Mouse (Mus musculus): ENCODE data around the gene Zcchc24. TPM values are rescaled to one million over a fixed set of nuclear protein-coding genes. Genes with fewer than 3 reads are reported as not detected.

The Zcchc24 gene
- polyA plus RNA-seq, 1 experiment = 12.4 TPM

DNA sequence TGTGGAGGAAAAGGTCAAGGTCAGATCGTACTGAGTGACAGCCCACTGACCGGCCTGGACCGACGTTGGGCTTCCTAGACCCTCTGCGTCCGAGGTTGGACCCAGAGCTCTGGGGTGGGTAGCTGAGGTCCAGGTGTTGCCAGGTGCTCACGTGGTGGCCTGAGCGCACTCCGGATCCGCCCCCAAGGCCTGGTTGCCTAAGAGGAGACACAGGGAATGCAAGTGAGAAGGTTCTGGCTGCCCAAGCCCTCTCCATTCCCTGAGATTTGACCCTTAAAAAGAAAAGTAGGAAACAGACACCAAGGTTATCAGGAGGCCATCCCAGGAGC is 74.3 kb downstream of the Zcchc24 start:
- Histone ChIP-seq H3K4me1 (ENCODE audit: control insufficient read depth, insufficient read depth, low read length) (peaks cover 16% of the 10 kb centered on the region; the same call in 1 of the 2 replicates), H3K4me3 (ENCODE audit: insufficient read depth, low read depth, low read length) (peak overlapping the region; percentile 71), H3K36me3 (ENCODE audit: control insufficient read depth, insufficient read depth, low read length) (no peaks in the 10 kb centered on the region), H3K27ac (ENCODE audit: insufficient read depth, low read depth, low read length) (peak overlapping the region; percentile 36), H3K27me3 (replicated peaks; ENCODE audit: control insufficient read depth, insufficient read depth, low read length) (no peaks in the 10 kb centered on the region)
- WGBS = under 1% methylated on average over 10 of the region's 10 CpGs
- no peak for TF ChIP-seq CTCF (conservative IDR thresholded peaks at IDR 0.05; ENCODE audit: insufficient read depth, insufficient read length, low read depth, low read length)
- peak; percentile 67 for DNase-seq

DNA sequence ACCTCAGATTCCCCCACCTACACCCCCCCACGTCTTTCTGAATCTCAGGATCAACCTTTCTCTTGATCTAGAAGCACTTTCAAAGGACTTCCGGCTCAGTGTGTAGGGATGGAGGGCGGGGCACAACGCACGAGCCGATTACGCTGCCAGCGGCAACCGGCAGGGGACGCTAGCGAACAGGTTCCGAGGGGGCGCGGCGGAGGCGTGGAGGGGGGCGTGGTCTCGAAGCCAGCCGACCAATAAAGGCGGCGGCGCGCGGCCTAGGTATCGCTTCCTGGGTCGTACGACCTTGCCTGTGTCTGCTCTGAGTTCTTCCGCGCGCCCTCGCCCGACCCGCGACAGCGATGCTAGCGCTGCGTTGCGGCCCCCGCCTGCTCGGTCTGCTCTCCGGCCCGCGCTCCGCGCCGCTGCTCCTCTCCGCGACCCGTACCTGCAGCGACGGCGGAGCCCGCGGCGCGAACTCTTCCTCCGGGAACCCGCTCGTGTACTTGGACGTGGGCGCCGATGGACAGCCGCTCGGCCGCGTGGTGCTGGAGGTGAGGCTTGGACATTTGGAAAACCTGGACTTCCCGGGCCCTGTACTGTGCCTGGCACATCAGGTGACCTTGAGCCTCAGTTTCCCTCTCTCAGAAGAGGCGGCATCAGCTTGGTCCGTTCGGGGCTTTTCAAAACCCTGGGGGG is 74.8 kb downstream of the Zcchc24 start, which contains the start of gene Ppif:
Gene Ppif, plus strand, starts transcription at position 267 of the 681 bp plus-strand sequence.
- H3K27me3 ChIP-seq (replicated peaks; ENCODE audit: control insufficient read depth, insufficient read depth, low read length) = no peaks in the 10 kb centered on the region
- no peaks in the 10 kb centered on the region for H3K36me3 ChIP-seq (ENCODE audit: control insufficient read depth, insufficient read depth, low read length)
- H3K4me3 ChIP-seq (ENCODE audit: insufficient read depth, low read depth, low read length) = peak within 1 kb of the TSS; percentile 71
- DNase-seq = peak; percentile 97
- peaks cover 16% of the 10 kb centered on the region; the same call in 1 of the 2 replicates for H3K4me1 ChIP-seq (ENCODE audit: control insufficient read depth, insufficient read depth, low read length)
- under 1% methylated on average over 70 of the region's 70 CpGs for WGBS
- peak within 1 kb of the TSS; percentile 57 for H3K27ac ChIP-seq (ENCODE audit: insufficient read depth, low read depth, low read length)
- TF ChIP-seq POLR2A (IDR thresholded peaks at IDR 0.05; ENCODE audit: low read depth, low read length) (peak; percentile 62), CTCF (conservative IDR thresholded peaks at IDR 0.05; ENCODE audit: insufficient read depth, insufficient read length, low read depth, low read length) (peak; percentile 94; the same call in 1 of the 2 replicates)

DNA sequence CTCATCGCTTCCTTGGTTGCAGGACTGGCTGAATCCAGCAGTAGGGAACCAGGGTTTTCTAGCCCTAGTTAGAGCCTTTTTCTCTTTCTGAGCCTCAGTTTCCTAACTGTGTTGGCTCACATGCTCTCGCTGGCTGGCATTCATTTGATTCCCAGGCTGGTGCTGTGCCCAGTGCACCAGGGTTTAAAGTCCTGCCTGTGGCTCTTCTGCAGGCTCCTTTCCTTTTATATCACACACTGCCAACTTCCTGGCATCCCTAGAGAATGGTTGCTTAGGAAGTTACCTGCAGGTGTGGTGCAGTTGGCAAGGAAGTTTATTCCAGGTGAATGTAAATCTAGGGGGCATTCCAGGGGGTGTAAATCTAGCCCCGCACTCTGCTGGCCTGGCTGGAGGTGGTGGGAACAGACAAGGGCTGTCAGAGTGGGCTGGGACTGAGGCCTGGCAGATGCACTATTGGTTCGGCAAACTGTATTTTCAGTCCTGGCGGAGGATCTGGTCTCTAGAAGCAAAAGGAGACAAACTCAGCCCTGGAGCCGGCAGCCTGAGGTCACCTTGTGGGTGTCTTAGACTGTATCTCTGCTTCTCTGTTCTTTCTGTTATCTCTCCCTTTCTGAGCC is 75.5 kb downstream of the Zcchc24 start:
- Histone ChIP-seq H3K4me1 (ENCODE audit: control insufficient read depth, insufficient read depth, low read length) (peaks cover 16% of the 10 kb centered on the region; the same call in 1 of the 2 replicates), H3K27ac (ENCODE audit: insufficient read depth, low read depth, low read length) (peak overlapping the region; percentile 57), H3K36me3 (ENCODE audit: control insufficient read depth, insufficient read depth, low read length) (no peaks in the 10 kb centered on the region), H3K4me3 (ENCODE audit: insufficient read depth, low read depth, low read length) (peak overlapping the region; percentile 6; the same call in 1 of the 2 replicates), H3K27me3 (replicated peaks; ENCODE audit: control insufficient read depth, insufficient read depth, low read length) (no peaks in the 10 kb centered on the region)
- TF ChIP-seq POLR2A (IDR thresholded peaks at IDR 0.05; ENCODE audit: low read depth, low read length) = no peak
- TF ChIP-seq CTCF (conservative IDR thresholded peaks at IDR 0.05; ENCODE audit: insufficient read depth, insufficient read length, low read depth, low read length) = no peak
- 42% methylated on average over 6 of the region's 6 CpGs for WGBS
- DNase-seq = peak; percentile 65

DNA sequence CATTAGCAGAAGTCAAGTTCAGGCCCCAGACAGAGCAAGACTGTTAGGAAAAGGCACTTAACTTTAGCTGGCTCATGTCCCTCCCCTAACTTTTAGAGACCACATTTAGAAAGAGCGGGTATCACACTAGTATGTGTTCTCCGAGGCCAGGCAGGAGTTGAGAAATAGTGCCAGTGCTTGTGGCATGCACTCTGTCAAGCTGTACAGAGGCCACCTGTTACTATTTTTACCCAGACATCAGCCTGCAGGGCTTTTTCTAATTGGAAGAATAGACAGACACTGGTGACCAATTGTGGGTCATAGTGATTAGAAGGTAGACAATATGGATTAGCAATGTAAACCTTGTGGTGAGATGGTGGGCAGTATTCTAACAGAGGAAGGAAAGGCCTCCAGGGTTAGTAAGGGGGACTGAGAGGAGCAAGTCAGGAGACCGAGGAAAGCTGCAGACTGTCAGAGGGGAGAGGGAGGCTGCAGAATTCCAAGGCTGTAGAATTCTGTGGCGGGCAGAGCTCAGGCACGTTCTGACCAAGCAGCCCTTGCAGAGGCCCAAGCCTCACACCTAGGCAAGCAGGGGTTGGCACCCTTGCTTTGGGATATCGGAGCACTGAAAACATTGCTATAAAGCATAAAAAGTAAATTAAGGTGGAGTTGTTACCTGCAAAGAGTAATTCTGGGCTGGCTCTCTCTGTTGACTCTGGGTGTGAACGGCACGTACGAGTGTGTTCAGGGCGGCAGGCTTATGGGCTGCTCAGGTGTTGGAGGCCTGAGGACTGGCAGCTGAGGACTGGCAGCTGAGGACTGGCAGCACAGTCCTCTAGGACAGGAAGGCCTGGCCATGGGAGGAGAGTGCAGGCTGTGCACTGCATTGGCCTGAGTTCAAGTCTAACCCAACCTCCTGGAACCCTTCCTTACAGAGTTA is 81.6 kb downstream of the Zcchc24 start:
- no peak overlapping the region for H3K27ac ChIP-seq (ENCODE audit: insufficient read depth, low read depth, low read length)
- H3K4me3 ChIP-seq (ENCODE audit: insufficient read depth, low read depth, low read length) = no peak overlapping the region
- H3K27me3 ChIP-seq (replicated peaks; ENCODE audit: control insufficient read depth, insufficient read depth, low read length) = no peaks in the 10 kb centered on the region
- no peaks in the 10 kb centered on the region for H3K36me3 ChIP-seq (ENCODE audit: control insufficient read depth, insufficient read depth, low read length)
- TF ChIP-seq POLR2A (IDR thresholded peaks at IDR 0.05; ENCODE audit: low read depth, low read length) (no peak), CTCF (conservative IDR thresholded peaks at IDR 0.05; ENCODE audit: insufficient read depth, insufficient read length, low read depth, low read length) (no peak)
- DNase-seq = no peak
- H3K4me1 ChIP-seq (ENCODE audit: control insufficient read depth, insufficient read depth, low read length) = no peaks in the 10 kb centered on the region
- WGBS = 89% methylated on average over 10 of the region's 10 CpGs

DNA sequence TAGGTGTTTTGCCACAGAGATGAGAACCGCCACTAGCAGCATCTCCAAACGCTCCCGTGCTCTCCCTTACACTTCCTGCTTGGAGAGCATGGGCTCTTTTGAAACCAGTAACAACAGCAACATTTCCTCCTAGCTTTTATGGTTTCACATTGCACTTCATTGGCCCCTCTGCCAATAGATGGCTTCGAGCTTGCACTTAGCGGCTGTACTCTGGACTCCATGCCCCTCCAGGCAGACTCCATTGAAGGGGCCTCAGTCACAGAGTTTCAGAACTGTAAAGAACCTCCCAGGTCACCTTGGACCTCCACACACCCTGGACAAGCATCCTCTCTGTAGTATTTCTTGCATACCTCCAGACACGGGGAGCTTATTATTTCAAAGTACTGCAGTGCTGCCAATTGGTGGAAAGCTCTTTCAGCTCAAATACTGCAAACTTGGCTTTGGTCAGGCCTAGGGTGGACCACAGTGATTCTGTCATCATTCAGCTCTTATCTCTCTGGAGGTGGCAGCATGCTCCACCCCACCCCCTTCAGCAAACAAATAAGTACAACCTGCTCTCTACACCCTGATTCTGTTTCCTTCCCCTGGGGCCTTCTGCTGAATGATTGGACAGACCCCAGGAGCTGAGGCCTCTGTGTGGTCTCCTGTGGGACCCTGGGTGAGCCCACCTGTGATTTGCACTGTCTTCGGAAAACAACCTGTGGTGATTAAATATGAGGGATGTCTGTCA is 82.5 kb downstream of the Zcchc24 start:
- 51% methylated on average over 7 of the region's 7 CpGs for WGBS
- no peak overlapping the region for H3K4me3 ChIP-seq (ENCODE audit: insufficient read depth, low read depth, low read length)
- no peak for DNase-seq
- H3K27me3 ChIP-seq (replicated peaks; ENCODE audit: control insufficient read depth, insufficient read depth, low read length) = no peaks in the 10 kb centered on the region
- TF ChIP-seq POLR2A (IDR thresholded peaks at IDR 0.05; ENCODE audit: low read depth, low read length) = no peak
- TF ChIP-seq CTCF (conservative IDR thresholded peaks at IDR 0.05; ENCODE audit: insufficient read depth, insufficient read length, low read depth, low read length) = no peak
- no peaks in the 10 kb centered on the region for H3K36me3 ChIP-seq (ENCODE audit: control insufficient read depth, insufficient read depth, low read length)
- H3K4me1 ChIP-seq (ENCODE audit: control insufficient read depth, insufficient read depth, low read length) = no peaks in the 10 kb centered on the region
- no peak overlapping the region for H3K27ac ChIP-seq (ENCODE audit: insufficient read depth, low read depth, low read length)

DNA sequence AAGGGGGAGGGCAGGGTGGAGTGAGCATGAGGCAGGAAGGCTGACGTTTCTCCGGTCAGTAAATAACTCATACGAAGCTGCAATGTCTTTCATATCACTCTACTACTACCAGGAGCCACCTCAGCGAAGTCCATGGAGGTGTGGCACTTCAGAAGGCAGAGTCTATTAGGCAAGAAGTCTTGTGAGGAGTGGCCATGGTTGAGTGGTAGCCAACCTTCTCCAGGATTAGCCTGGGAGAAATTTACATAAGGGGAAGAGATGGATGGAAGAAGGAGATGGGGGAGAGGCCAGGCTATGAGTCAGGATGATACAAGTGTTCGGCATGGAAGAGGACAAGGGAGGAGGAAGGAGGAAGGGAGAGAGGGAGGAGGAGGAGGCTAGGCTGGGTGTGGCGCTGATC is 86.8 kb downstream of the Zcchc24 start:
- Histone ChIP-seq H3K4me1 (ENCODE audit: control insufficient read depth, insufficient read depth, low read length) (no peaks in the 10 kb centered on the region), H3K36me3 (ENCODE audit: control insufficient read depth, insufficient read depth, low read length) (no peaks in the 10 kb centered on the region), H3K4me3 (ENCODE audit: insufficient read depth, low read depth, low read length) (no peak overlapping the region), H3K27me3 (replicated peaks; ENCODE audit: control insufficient read depth, insufficient read depth, low read length) (no peaks in the 10 kb centered on the region), H3K27ac (ENCODE audit: insufficient read depth, low read depth, low read length) (no peak overlapping the region)
- 68% methylated on average over 6 of the region's 6 CpGs for WGBS
- DNase-seq = no peak
- TF ChIP-seq CTCF (conservative IDR thresholded peaks at IDR 0.05; ENCODE audit: insufficient read depth, insufficient read length, low read depth, low read length) = no peak
- no peak for TF ChIP-seq POLR2A (IDR thresholded peaks at IDR 0.05; ENCODE audit: low read depth, low read length)

Data from kidney, adult 2 months (tissue).